Mouse (Mus musculus): Measurements from ENCODE around the gene Caskin2.

DNA sequence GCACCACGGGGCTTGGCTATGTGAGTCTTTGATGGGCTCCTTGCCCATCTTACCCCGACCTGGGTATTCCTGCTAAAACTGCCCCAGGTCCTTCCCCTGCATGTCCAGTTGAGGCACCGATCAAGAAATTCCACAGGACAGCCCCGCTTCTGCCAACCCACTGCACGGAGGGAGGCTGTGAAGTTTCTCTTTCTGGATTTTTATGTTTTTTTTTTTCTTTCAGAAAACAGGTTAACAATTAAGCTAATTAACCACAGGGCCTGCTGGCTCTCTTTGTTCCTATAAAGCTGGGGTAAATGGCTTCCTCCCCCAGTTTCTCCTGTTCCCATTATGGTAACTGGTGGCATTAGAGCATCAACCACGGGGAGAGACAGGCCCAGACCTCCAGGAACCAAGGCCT, 20.6 kb upstream of the Caskin2 start:
- TF ChIP-seq POLR2A (IDR thresholded peaks at IDR 0.05; ENCODE audit: insufficient read depth, low read depth, low read length), result no peak
- no peak for TF ChIP-seq CTCF (IDR thresholded peaks at IDR 0.05; ENCODE audit: insufficient read depth, low read depth, low read length)

Measured in olfactory bulb, adult 2 months (tissue).